Mouse (Mus musculus): ENCODE data around the gene Errfi1.

DNA sequence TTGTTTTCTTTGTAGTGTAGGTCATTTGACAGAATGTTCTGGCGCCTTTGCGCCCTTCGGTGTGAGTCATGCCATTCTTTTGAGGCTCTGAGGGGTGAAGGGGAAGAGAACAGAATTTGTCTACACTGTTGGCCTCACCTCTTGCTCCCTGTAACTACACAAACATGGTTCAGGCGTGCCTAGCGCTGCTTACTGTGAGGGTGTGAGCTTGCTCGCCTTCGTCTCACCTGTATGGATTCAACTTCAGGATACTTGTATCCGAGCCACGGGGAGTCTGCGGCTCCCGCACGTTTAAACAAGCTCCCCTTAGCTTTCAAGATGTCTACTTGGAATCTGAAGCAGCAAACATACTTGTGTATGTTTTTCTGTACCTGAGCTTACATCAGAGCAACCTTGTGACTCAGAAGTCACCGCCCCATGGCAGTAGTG lies 17.3 kb downstream of the Errfi1 start:
- no peak for TF ChIP-seq MAZ (IDR thresholded peaks at IDR 0.05; ENCODE audit: low read depth, low read length)
- TF ChIP-seq CHD2 (IDR thresholded peaks at IDR 0.05; ENCODE audit: low read length), result no peak
- no peak for TF ChIP-seq ELF1 (IDR thresholded peaks at IDR 0.05; ENCODE audit: low read depth, low read length)
- no peak for TF ChIP-seq HCFC1 (IDR thresholded peaks at IDR 0.05; ENCODE audit: low read depth, low read length)
- TF ChIP-seq ZNF384 (IDR thresholded peaks at IDR 0.05; ENCODE audit: low read depth, low read length), result no peak
- TF ChIP-seq EP300 (IDR thresholded peaks at IDR 0.05; ENCODE audit: low read depth in 1 of 2, low read length in 2 of 2), result no peak
- no peak for TF ChIP-seq SIN3A (IDR thresholded peaks at IDR 0.05; ENCODE audit: low read length)
- no peak for TF ChIP-seq JUND (IDR thresholded peaks at IDR 0.05; ENCODE audit: low read depth, low read length)
- no peak for TF ChIP-seq POLR2A (IDR thresholded peaks at IDR 0.05; ENCODE audit: control insufficient read depth in 1 of 2, insufficient read depth in 1 of 2, low read depth in 1 of 2, low read length in 2 of 2, poor library complexity in 1 of 2)
- no peak for TF ChIP-seq MAX (IDR thresholded peaks at IDR 0.05; ENCODE audit: low read length)
- no peak for TF ChIP-seq POLR2AphosphoS2 (IDR thresholded peaks at IDR 0.05; ENCODE audit: low read length)
- no peak for TF ChIP-seq CTCF (IDR thresholded peaks at IDR 0.05 in 2 of 3, conservative IDR thresholded peaks at IDR 0.05 in 1 of 3; ENCODE audit: control insufficient read depth in 1 of 3, insufficient read depth in 1 of 3, low read depth in 2 of 3, low read length in 3 of 3, poor library complexity in 1 of 3, severe bottlenecking in 1 of 3)
- TF ChIP-seq SMC3 (IDR thresholded peaks at IDR 0.05; ENCODE audit: low read depth, low read length), result no peak
